Mouse (Mus musculus) neutrophil, adult 83 days (primary cell): ENCODE data around the gene Olfr373. TPM values are rescaled to one million over a fixed set of nuclear protein-coding genes. Genes with fewer than 3 reads are reported as not detected.

Experiments used
- total RNA-seq, 2 experiments: library from RNA; stranded (reverse); gene quantifications; one replicate each; pipeline ENCODE4 v1.2.4; 2023

The Olfr373 gene
- total RNA-seq, result under 1 TPM; 0.31 to 0.53 TPM

DNA sequence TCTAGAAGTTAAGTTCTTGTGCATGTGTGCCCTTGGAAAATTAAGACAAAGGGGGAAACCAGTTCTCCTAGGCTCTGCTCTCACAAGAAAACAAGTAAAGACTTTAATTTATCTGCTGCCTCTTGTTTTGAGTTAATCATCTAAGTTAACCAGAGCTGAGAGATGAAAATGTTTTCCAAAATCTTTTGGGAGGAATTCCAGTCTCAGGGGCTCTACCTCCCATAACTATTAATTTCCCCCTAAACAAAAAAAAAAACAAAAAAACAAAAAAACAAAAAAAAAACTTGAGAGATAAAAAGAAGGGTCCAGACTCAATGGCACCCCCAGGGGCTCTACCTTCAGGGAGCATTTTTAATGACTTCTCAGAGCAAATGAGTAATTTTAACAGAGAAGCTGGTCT lies at the start of gene Olfr373:
Olfr373 (plus strand) TSS at position 301 of the 400 bp plus-strand sequence.

DNA sequence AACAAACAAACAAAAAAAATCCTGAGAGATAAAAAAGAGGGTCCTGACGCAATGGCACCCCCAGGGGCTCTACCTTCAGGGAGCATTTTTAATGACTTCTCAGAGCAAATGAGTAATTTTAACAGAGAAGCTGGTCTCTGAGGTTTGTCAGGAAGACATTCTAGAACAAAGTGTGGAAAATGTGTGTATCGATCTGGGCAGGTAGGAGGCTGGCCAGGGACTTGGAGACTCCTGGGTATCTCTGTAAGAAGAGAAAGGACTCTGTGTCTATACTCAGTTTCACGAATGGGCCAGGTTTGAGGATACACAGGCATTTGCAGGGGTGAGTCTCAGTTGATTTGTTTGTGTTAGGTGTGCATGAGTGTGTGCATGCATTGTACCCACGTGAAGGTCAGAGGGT lies 42.1 kb upstream of the Olfr373 start, which contains the start of gene Olfr372:
Olfr372 (plus strand) TSS at position 301 of the 400 bp plus-strand sequence.

DNA sequence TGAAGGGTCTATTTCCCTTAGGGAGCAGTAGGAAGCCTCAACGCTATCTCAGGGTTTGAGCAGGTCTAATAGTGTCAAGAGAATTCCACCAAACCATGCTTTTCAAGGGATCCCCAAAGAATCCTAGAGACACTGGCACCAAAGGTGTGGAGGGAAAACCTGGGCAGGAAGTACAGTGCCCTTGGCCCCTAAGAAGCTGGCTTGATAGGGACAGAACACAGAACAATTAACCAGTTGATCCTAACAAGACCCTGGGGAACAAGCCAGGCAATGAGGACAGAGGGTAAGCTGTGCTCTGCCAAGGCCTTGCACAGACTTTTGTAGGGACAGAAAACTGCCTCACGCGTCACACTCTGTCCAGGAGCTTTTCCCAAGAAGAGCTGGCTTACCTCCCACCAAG lies 23.8 kb downstream of the Olfr373 start, which contains the start of gene Olfr374:
Olfr374 (plus strand) TSS at position 301 of the 400 bp plus-strand sequence.

DNA sequence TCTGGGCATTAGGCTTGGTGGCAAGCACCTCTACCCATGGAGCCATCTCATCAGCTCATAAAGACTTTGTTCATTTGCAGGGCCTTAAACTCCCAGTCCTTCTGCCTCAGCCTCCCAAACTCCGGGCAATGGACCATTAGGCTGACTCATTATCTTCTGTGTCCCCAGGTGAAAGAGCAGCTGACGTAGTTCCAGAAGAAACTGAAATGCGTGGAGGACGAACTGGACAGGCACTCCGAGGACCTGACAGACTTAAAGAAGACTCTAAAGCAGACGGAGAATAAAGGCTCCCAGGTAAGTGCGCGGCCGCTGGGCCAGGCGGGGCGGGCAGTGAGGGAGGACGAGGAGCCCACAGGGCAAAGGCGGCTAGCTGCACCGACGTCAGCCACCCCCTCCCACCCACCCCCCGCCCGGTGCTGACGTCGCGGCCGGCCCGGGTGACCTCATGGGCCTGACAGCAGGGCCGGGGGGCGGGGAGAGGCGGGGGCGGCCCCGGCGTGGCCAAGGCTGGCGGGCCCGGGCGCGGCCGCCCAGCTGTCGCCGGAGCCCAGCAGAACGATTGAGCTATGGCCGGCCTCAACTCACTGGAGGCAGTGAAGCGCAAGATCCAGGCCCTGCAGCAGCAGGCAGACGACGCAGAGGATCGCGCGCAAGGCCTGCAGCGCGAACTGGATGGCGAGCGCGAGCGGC lies 51.9 kb downstream of the Olfr373 start, which contains the start of gene Tpm4:
Tpm4 (plus strand) TSS at position 220 of the 690 bp plus-strand sequence.

Other genes with a start within 250 kb of the Olfr373 start
- 1 to 10 TPM; 3.5 to 4.4 TPM for gene Zfp709, start 201.2 kb upstream of the Olfr373 start, total RNA-seq
- gene Zfp882, start 174.6 kb upstream of the Olfr373 start, total RNA-seq, result 1 to 10 TPM; 1.4 to 2.1 TPM
- 1 to 10 TPM; 6.3 to 7.9 TPM for gene Zfp617, start 174.5 kb upstream of the Olfr373 start, total RNA-seq
- gene Zfp961, start 132.1 kb upstream of the Olfr373 start, total RNA-seq, result 1 to 10 TPM; 9.6 to 9.7 TPM
- 100 to 1,000 TPM; 225 TPM for gene Cyp4f18, start 73.6 kb upstream of the Olfr373 start, total RNA-seq
- gene Olfr372, start 42.0 kb upstream of the Olfr373 start, total RNA-seq, result under 1 TPM; 0.13 to 0.46 TPM
- under 1 TPM; 0.13 to 0.18 TPM for gene Olfr374, start 23.9 kb downstream of the Olfr373 start, total RNA-seq
- 100 to 1,000 TPM; 161 to 196 TPM for gene Tpm4, start 51.8 kb downstream of the Olfr373 start, total RNA-seq
- 100 to 1,000 TPM; 120 TPM for gene Rab8a, start 78.0 kb downstream of the Olfr373 start, total RNA-seq
- 10 to 100 TPM; 12.3 to 13.4 TPM for gene Hsh2d, start 106.5 kb downstream of the Olfr373 start, total RNA-seq
- gene Cib3, start 129.7 kb downstream of the Olfr373 start, total RNA-seq, result under 1 TPM in 1 of 2 experiments, not detected in 1; 0.28 TPM
- not detected for gene Gm11034, start 130.5 kb downstream of the Olfr373 start, total RNA-seq
- 100 to 1,000 TPM; 101 to 115 TPM for gene Fam32a, start 136.6 kb downstream of the Olfr373 start, total RNA-seq
- 100 to 1,000 TPM; 149 TPM for gene Ap1m1, start 156.8 kb downstream of the Olfr373 start, total RNA-seq
- 100 to 1,000 TPM in 1 of 2 experiments, 10 to 100 TPM in 1; 84.2 to 100 TPM for gene Gm10282, start 222.1 kb downstream of the Olfr373 start, total RNA-seq
- 1,000 to 10,000 TPM; 1,979 to 2,643 TPM for gene Klf2, start 235.9 kb downstream of the Olfr373 start, total RNA-seq